Mouse (Mus musculus) lung, embryonic 16.5 days (tissue): ENCODE data around the gene Galnt7. TPM values are rescaled to one million over a fixed set of nuclear protein-coding genes. Genes with fewer than 3 reads are reported as not detected.

Experiments
- ATAC-seq: fragments of 200-750 bp; cut with Nextera tagmentation; 2 replicates; pipeline ENCODE4 v1.8.0; 2017; ENCODE audit warnings: low read depth, mild to moderate bottlenecking, moderate library complexity
- H3K27ac ChIP-seq: fragments of 300-500 bp; sonication (generic); 2 replicates; pipeline ENCODE4 v1.5.1; 2014; ENCODE audit warnings: mild to moderate bottlenecking, control low read depth, low read length
- H3K27me3 ChIP-seq: fragments of 300-500 bp; sonication (generic); 2 replicates; pipeline ENCODE4 v1.6.1; 2014; ENCODE audit warnings: low read depth, low read length, mixed read lengths; ENCODE audit not compliant: control insufficient read depth, insufficient read depth
- H3K36me3 ChIP-seq: fragments of 300-500 bp; sonication (generic); 2 replicates; pipeline ENCODE4 v1.6.1; 2014; ENCODE audit warnings: low read length; ENCODE audit not compliant: control insufficient read depth, insufficient read depth
- H3K4me1 ChIP-seq: fragments of 300-500 bp; sonication (generic); replicated peaks from 2 replicates; pipeline ENCODE4 v1.6.1; 2014; ENCODE audit warnings: low read length, mixed read lengths; ENCODE audit not compliant: control insufficient read depth, insufficient read depth
- H3K4me2 ChIP-seq: fragments of 300-500 bp; sonication (generic); 2 replicates; pipeline ENCODE4 v1.6.1; 2014; ENCODE audit warnings: low read depth, low read length, control low read depth
- H3K4me3 ChIP-seq: fragments of 300-500 bp; sonication (generic); 2 replicates; pipeline ENCODE4 v1.5.1; 2014; ENCODE audit warnings: mild to moderate bottlenecking, low read length, control low read depth
- H3K9ac ChIP-seq: fragments of 300-500 bp; sonication (generic); 2 replicates; pipeline ENCODE4 v1.6.1; 2014; ENCODE audit warnings: low read length, control low read depth
- H3K9me3 ChIP-seq: fragments of 300-500 bp; sonication (generic); 2 replicates; pipeline ENCODE4 v1.6.1; 2016; ENCODE audit warnings: low read length; ENCODE audit not compliant: control insufficient read depth
- WGBS: fragments of 180-500 bp; shearing (Covaris S2); extraction: QIAGEN DNeasy Blood & Tissue Kit; methylation state at CpG from one replicate; pipeline ENCODE4 v1.1.7; 2014; 5-methylcytosine and 5-hydroxymethylcytosine counted together
- polyA plus RNA-seq: library from polyadenylated mRNA; unstranded; fragments of >200 nt; fragmentation: Nextera tagmentation; extraction: Ambion mirVana; gene quantifications from 2 replicates; pipeline ENCODE4 v1.2.1, GENCODE M21; 2015

Galnt7 gene
- polyA plus RNA-seq, 1 experiment from 2014 or later: 11.2 TPM

DNA sequence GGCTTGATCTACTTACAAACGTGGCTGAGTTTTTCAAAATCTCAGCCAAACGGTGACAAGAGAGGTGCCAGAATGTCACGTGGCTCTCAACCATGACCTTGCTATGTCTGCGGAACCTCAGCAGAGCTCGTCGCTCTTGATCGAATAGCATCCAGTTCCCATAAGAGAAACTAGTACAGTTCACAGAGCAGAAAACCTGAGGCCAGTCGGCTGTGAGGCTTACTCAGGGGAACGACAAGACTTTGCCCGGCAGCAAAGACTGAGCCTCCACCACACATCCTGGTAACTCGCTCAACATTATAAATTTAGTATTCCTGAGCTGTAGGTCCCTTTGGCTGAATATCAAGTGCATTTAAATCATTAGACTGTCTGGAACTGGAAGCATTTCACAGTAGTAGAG, 16.1 kb downstream of the Galnt7 start:
- no peak for ATAC-seq
- H3K4me1 ChIP-seq: no peaks in the 10 kb centered on the region
- no peak overlapping the region for H3K27ac ChIP-seq
- no peaks in the 10 kb centered on the region for H3K36me3 ChIP-seq
- H3K27me3 ChIP-seq: no peaks in the 10 kb centered on the region
- no peaks in the 10 kb centered on the region for H3K9me3 ChIP-seq
- H3K4me2 ChIP-seq: no peak overlapping the region
- 82% methylated on average over 11 of the region's 11 CpGs for WGBS
- H3K4me3 ChIP-seq: no peak overlapping the region
- H3K9ac ChIP-seq: no peak overlapping the region

DNA sequence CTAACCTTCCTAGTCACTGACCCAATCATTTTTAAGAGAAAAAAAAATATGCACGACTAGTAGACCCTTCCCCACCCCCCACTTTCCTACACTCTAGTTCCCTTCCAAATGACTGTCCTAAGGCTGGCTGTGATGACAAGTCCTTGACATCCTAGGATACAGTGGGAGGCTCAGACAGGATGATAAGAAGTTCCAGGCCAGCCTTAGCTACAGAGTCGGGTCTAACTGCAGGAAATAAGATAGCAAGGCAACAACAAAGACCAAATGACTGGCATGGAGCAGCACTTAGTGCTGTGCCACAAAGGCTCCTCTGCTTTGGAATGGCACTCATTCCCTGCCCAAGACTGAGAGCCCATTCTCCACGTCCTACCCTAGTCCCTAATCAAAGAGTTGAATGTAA, 16.6 kb downstream of the Galnt7 start:
- H3K9ac ChIP-seq: no peak overlapping the region
- no peak for ATAC-seq
- H3K4me3 ChIP-seq: no peak overlapping the region
- no peaks in the 10 kb centered on the region for H3K36me3 ChIP-seq
- no peak overlapping the region for H3K4me2 ChIP-seq
- H3K27me3 ChIP-seq: no peaks in the 10 kb centered on the region
- H3K4me1 ChIP-seq: no peaks in the 10 kb centered on the region
- H3K9me3 ChIP-seq: no peaks in the 10 kb centered on the region
- 53% methylated on average over 3 of the region's 3 CpGs for WGBS
- H3K27ac ChIP-seq: no peak overlapping the region

DNA sequence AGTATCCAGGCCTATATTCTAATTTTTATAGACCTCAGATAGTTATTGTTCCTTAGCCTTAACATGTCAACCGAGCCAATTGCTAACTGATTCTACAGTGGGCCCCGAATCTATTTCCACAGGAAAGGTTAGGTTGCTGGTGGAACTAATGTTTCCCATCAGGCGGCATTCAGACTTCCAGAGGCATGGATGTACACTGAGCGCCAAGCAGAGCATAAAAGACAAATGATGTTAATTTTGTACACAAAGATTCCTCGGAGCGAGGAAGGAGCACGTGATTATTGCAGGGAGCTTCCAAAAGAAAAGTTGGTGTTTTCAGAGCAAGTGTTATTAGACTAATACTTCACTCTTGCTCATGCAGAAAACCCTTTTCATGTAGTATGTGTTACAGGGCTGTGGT, 21.1 kb downstream of the Galnt7 start:
- no peak overlapping the region for H3K4me3 ChIP-seq
- H3K9me3 ChIP-seq: no peaks in the 10 kb centered on the region
- ATAC-seq: no peak
- H3K4me1 ChIP-seq: no peaks in the 10 kb centered on the region
- H3K27me3 ChIP-seq: no peaks in the 10 kb centered on the region
- no peak overlapping the region for H3K9ac ChIP-seq
- H3K27ac ChIP-seq: no peak overlapping the region
- H3K4me2 ChIP-seq: no peak overlapping the region
- no peaks in the 10 kb centered on the region for H3K36me3 ChIP-seq
- WGBS: 76% methylated on average over 7 of the region's 7 CpGs

- H3K27ac ChIP-seq: no peak overlapping the region
- WGBS: 70% methylated on average over 8 of the region's 8 CpGs
- no peaks in the 10 kb centered on the region for H3K9me3 ChIP-seq
- no peaks in the 10 kb centered on the region for H3K36me3 ChIP-seq
- H3K4me3 ChIP-seq: no peak overlapping the region
- no peaks in the 10 kb centered on the region for H3K4me1 ChIP-seq
- no peak overlapping the region for H3K9ac ChIP-seq
- no peak overlapping the region for H3K4me2 ChIP-seq
- ATAC-seq: no peak
- no peaks in the 10 kb centered on the region for H3K27me3 ChIP-seq
Measured at GRCm38 (mm10) chr8:57630148-57630547, 22.7 kb downstream of the Galnt7 start.

DNA sequence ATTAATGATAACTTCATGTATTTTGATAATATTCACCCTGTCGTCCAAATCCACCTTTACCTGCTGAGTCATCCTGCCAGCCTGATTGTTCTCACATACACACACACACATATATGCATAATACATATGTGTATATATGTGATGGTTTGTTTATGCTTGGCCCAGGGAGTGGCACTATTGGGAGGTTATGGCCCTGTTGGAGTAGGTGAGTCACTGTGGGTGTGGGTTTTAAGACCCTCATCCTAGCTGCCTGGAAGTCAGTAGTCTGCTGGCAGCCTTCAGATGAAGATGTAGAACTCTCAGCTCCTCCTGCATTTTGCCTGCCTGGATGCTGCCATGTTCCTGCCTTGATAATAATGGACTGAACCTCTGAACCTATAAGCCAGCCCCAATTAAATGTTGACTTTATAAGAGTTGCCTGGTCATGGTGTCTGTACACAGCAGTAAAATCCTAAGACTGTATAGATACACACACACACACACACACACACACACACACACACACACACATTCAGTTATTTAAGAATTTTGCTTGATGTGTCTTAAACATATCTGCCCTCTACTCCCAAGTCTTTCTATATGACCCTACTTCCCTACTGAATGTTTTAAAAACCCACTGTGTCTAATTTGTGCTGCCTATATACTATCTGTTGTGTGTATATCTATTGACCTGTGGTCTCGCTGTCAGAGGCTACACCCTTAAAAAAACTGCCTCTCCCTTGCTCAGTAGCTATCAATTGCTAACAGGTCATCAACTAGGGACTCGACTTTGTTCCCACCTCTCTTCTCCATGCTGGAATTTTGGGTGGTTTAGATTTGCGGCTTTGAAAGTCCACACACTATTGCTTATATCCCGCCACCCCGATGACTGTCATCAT, 23.8 kb downstream of the Galnt7 start:
- WGBS: 78% methylated on average over 6 of the region's 6 CpGs
- no peaks in the 10 kb centered on the region for H3K36me3 ChIP-seq
- no peak overlapping the region for H3K4me3 ChIP-seq
- H3K9me3 ChIP-seq: no peaks in the 10 kb centered on the region
- H3K27me3 ChIP-seq: no peaks in the 10 kb centered on the region
- H3K9ac ChIP-seq: no peak overlapping the region
- no peak overlapping the region for H3K27ac ChIP-seq
- H3K4me2 ChIP-seq: no peak overlapping the region
- H3K4me1 ChIP-seq: no peaks in the 10 kb centered on the region
- no peak for ATAC-seq

- 66% methylated on average over 5 of the region's 5 CpGs for WGBS
- no peak overlapping the region for H3K4me2 ChIP-seq
- no peak for ATAC-seq
Measured at GRCm38 (mm10) chr8:57627946-57628786, 24.7 kb downstream of the Galnt7 start.

GRCm38 (mm10) chr8:57623955-57624354, 28.9 kb downstream of the Galnt7 start:
- H3K27me3 ChIP-seq: no peaks in the 10 kb centered on the region
- no peak overlapping the region for H3K4me3 ChIP-seq
- no peaks in the 10 kb centered on the region for H3K36me3 ChIP-seq
- ATAC-seq: no peak
- no peak overlapping the region for H3K4me2 ChIP-seq
- H3K9ac ChIP-seq: no peak overlapping the region
- no peak overlapping the region for H3K27ac ChIP-seq
- WGBS: 80% methylated on average over 4 of the region's 4 CpGs
- H3K9me3 ChIP-seq: no peaks in the 10 kb centered on the region
- H3K4me1 ChIP-seq: no peaks in the 10 kb centered on the region

More at GRCm38 (mm10) chr8:57627946-57628786, 24.7 kb downstream of the Galnt7 start:
- no peak overlapping the region for H3K9ac ChIP-seq
- no peaks in the 10 kb centered on the region for H3K27me3 ChIP-seq
- no peaks in the 10 kb centered on the region for H3K9me3 ChIP-seq
- H3K4me3 ChIP-seq: no peak overlapping the region
- H3K36me3 ChIP-seq: no peaks in the 10 kb centered on the region
- H3K27ac ChIP-seq: no peak overlapping the region
- no peaks in the 10 kb centered on the region for H3K4me1 ChIP-seq

DNA sequence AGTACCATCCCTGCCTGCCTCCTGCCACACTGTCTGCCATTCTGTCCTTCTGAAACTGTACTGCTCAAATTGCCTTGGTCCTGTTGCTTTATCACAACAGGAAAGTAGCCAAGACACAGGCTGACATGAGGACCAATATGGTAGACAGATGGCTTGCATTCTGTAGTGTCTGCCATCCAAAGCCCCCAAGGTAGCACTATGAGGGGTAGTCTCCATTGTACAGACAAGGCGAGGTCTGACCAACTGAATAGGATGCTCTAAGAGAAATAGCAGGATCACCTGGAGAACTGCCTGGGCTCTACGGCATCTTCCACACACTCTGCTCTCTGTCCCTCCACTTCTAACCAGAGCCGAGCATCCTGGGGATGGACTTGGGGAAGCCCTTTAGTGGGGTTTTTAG, 29.8 kb downstream of the Galnt7 start:
- H3K27ac ChIP-seq: no peak overlapping the region
- no peaks in the 10 kb centered on the region for H3K36me3 ChIP-seq
- no peaks in the 10 kb centered on the region for H3K27me3 ChIP-seq
- H3K4me1 ChIP-seq: no peaks in the 10 kb centered on the region
- 94% methylated on average over 3 of the region's 3 CpGs for WGBS
- no peak overlapping the region for H3K4me3 ChIP-seq
- H3K9ac ChIP-seq: no peak overlapping the region
- no peaks in the 10 kb centered on the region for H3K9me3 ChIP-seq
- no peak for ATAC-seq
- H3K4me2 ChIP-seq: no peak overlapping the region

GRCm38 (mm10) chr8:57616965-57617364, 35.9 kb downstream of the Galnt7 start:
- no peaks in the 10 kb centered on the region for H3K36me3 ChIP-seq
- H3K4me1 ChIP-seq: 0 out of 2 replicates have a peak, but pooled peaks cover 2% of the 10 kb centered on the region
- no peak overlapping the region for H3K4me3 ChIP-seq
- no peaks in the 10 kb centered on the region for H3K27me3 ChIP-seq
- H3K9me3 ChIP-seq: no peaks in the 10 kb centered on the region
- WGBS: 68% methylated on average over 5 of the region's 5 CpGs
- no peak for ATAC-seq
- H3K27ac ChIP-seq: no peak overlapping the region
- H3K4me2 ChIP-seq: no peak overlapping the region
- H3K9ac ChIP-seq: no peak overlapping the region
